Mouse (Mus musculus): ENCODE measurements around the gene Nln. TPM values are rescaled to one million over a fixed set of nuclear protein-coding genes. Genes with fewer than 3 reads are reported as not detected.

The Nln gene
- polyA plus RNA-seq, 1 experiment: 57.6 TPM

GRCm38 (mm10) chr13:103978286-103978866, 131.0 kb downstream of the Nln start:
- no peak overlapping the region for H3K4me3 ChIP-seq (ENCODE audit: low read depth, low read length)
- no peaks in the 10 kb centered on the region for H3K27me3 ChIP-seq (ENCODE audit: control insufficient read depth, insufficient read depth, low read length, poor library complexity, severe bottlenecking)
- no peak overlapping the region for H3K27ac ChIP-seq (ENCODE audit: insufficient read depth, low read length)
- TF ChIP-seq POLR2A (IDR thresholded peaks at IDR 0.05; ENCODE audit: insufficient read depth, low read length): no peak
- TF ChIP-seq EP300 (IDR thresholded peaks at IDR 0.05; ENCODE audit: insufficient read depth, low read depth, low read length): no peak
- no peak for TF ChIP-seq CTCF (IDR thresholded peaks at IDR 0.05; ENCODE audit: low read depth, low read length)
- H3K36me3 ChIP-seq (ENCODE audit: control insufficient read depth, insufficient read depth, low read length, poor library complexity, severe bottlenecking): no peaks in the 10 kb centered on the region
- peaks cover 4% of the 10 kb centered on the region; the same call in 1 of the 2 replicates for H3K9me3 ChIP-seq (replicated peaks; ENCODE audit: control insufficient read depth, insufficient read depth, low read length, poor library complexity, severe bottlenecking)
- no peak overlapping the region for H3K9ac ChIP-seq (ENCODE audit: low read depth, poor library complexity, severe bottlenecking)
- H3K4me1 ChIP-seq (ENCODE audit: control insufficient read depth, insufficient read depth, low read length): no peaks in the 10 kb centered on the region

GRCm38 (mm10) chr13:103977844-103978243, 131.6 kb downstream of the Nln start:
- no peaks in the 10 kb centered on the region for H3K4me1 ChIP-seq (ENCODE audit: control insufficient read depth, insufficient read depth, low read length)
- no peak overlapping the region for H3K9ac ChIP-seq (ENCODE audit: low read depth, poor library complexity, severe bottlenecking)
- H3K4me3 ChIP-seq (ENCODE audit: low read depth, low read length): no peak overlapping the region
- no peak for TF ChIP-seq CTCF (IDR thresholded peaks at IDR 0.05; ENCODE audit: low read depth, low read length)
- TF ChIP-seq EP300 (IDR thresholded peaks at IDR 0.05; ENCODE audit: insufficient read depth, low read depth, low read length): no peak
- no peak for TF ChIP-seq POLR2A (IDR thresholded peaks at IDR 0.05; ENCODE audit: insufficient read depth, low read length)
- H3K36me3 ChIP-seq (ENCODE audit: control insufficient read depth, insufficient read depth, low read length, poor library complexity, severe bottlenecking): no peaks in the 10 kb centered on the region
- no peaks in the 10 kb centered on the region for H3K27me3 ChIP-seq (ENCODE audit: control insufficient read depth, insufficient read depth, low read length, poor library complexity, severe bottlenecking)
- H3K9me3 ChIP-seq (replicated peaks; ENCODE audit: control insufficient read depth, insufficient read depth, low read length, poor library complexity, severe bottlenecking): peaks cover 4% of the 10 kb centered on the region; the same call in 1 of the 2 replicates
- H3K27ac ChIP-seq (ENCODE audit: insufficient read depth, low read length): no peak overlapping the region

- no peaks in the 10 kb centered on the region for H3K27me3 ChIP-seq (ENCODE audit: control insufficient read depth, insufficient read depth, low read length, poor library complexity, severe bottlenecking)
- TF ChIP-seq CTCF (IDR thresholded peaks at IDR 0.05; ENCODE audit: low read depth, low read length) (no peak), EP300 (IDR thresholded peaks at IDR 0.05; ENCODE audit: insufficient read depth, low read depth, low read length) (no peak), POLR2A (IDR thresholded peaks at IDR 0.05; ENCODE audit: insufficient read depth, low read length) (no peak)
- H3K36me3 ChIP-seq (ENCODE audit: control insufficient read depth, insufficient read depth, low read length, poor library complexity, severe bottlenecking): no peaks in the 10 kb centered on the region
- no peaks in the 10 kb centered on the region for H3K4me1 ChIP-seq (ENCODE audit: control insufficient read depth, insufficient read depth, low read length)
- no peak overlapping the region for H3K4me3 ChIP-seq (ENCODE audit: low read depth, low read length)
- no peaks in the 10 kb centered on the region for H3K9me3 ChIP-seq (replicated peaks; ENCODE audit: control insufficient read depth, insufficient read depth, low read length, poor library complexity, severe bottlenecking)
- H3K27ac ChIP-seq (ENCODE audit: insufficient read depth, low read length): no peak overlapping the region
- no peak overlapping the region for H3K9ac ChIP-seq (ENCODE audit: low read depth, poor library complexity, severe bottlenecking)
Observed at GRCm38 (mm10) chr13:103976181-103976724, 133.2 kb downstream of the Nln start.

GRCm38 (mm10) chr13:103975101-103975500, 134.3 kb downstream of the Nln start:
- H3K9ac ChIP-seq (ENCODE audit: low read depth, poor library complexity, severe bottlenecking): no peak overlapping the region
- H3K36me3 ChIP-seq (ENCODE audit: control insufficient read depth, insufficient read depth, low read length, poor library complexity, severe bottlenecking): no peaks in the 10 kb centered on the region
- no peak overlapping the region for H3K27ac ChIP-seq (ENCODE audit: insufficient read depth, low read length)
- H3K27me3 ChIP-seq (ENCODE audit: control insufficient read depth, insufficient read depth, low read length, poor library complexity, severe bottlenecking): no peaks in the 10 kb centered on the region
- no peaks in the 10 kb centered on the region for H3K9me3 ChIP-seq (replicated peaks; ENCODE audit: control insufficient read depth, insufficient read depth, low read length, poor library complexity, severe bottlenecking)
- no peaks in the 10 kb centered on the region for H3K4me1 ChIP-seq (ENCODE audit: control insufficient read depth, insufficient read depth, low read length)
- no peak overlapping the region for H3K4me3 ChIP-seq (ENCODE audit: low read depth, low read length)
- TF ChIP-seq POLR2A (IDR thresholded peaks at IDR 0.05; ENCODE audit: insufficient read depth, low read length) (no peak), EP300 (IDR thresholded peaks at IDR 0.05; ENCODE audit: insufficient read depth, low read depth, low read length) (no peak), CTCF (IDR thresholded peaks at IDR 0.05; ENCODE audit: low read depth, low read length) (no peak)

GRCm38 (mm10) chr13:103973977-103974376, 135.4 kb downstream of the Nln start:
- TF ChIP-seq EP300 (IDR thresholded peaks at IDR 0.05; ENCODE audit: insufficient read depth, low read depth, low read length) (no peak), CTCF (IDR thresholded peaks at IDR 0.05; ENCODE audit: low read depth, low read length) (no peak), POLR2A (IDR thresholded peaks at IDR 0.05; ENCODE audit: insufficient read depth, low read length) (no peak)
- Histone ChIP-seq H3K4me3 (ENCODE audit: low read depth, low read length) (no peak overlapping the region), H3K9me3 (replicated peaks; ENCODE audit: control insufficient read depth, insufficient read depth, low read length, poor library complexity, severe bottlenecking) (no peaks in the 10 kb centered on the region)

More at GRCm38 (mm10) chr13:103973977-103974376, 135.4 kb downstream of the Nln start:
- Histone ChIP-seq H3K36me3 (ENCODE audit: control insufficient read depth, insufficient read depth, low read length, poor library complexity, severe bottlenecking) (no peaks in the 10 kb centered on the region), H3K9ac (ENCODE audit: low read depth, poor library complexity, severe bottlenecking) (no peak overlapping the region), H3K27ac (ENCODE audit: insufficient read depth, low read length) (no peak overlapping the region), H3K27me3 (ENCODE audit: control insufficient read depth, insufficient read depth, low read length, poor library complexity, severe bottlenecking) (no peaks in the 10 kb centered on the region), H3K4me1 (ENCODE audit: control insufficient read depth, insufficient read depth, low read length) (no peaks in the 10 kb centered on the region)

Other genes with a start within 250 kb of the Nln start
- gene Erbin, start 189.1 kb downstream of the Nln start, polyA plus RNA-seq (2011; ENCODE audit: insufficient read depth, insufficient read length, low read depth, missing spikeins): 23.9 and 28.1 TPM in 2 replicates
- gene Sgtb, start 127 bp upstream of the Nln start, polyA plus RNA-seq (2011; ENCODE audit: insufficient read depth, insufficient read length, low read depth, missing spikeins): 6.7 and 8.0 TPM in 2 replicates
- 66.0 and 79.0 TPM in 2 replicates for gene Trappc13, start 68.9 kb upstream of the Nln start, polyA plus RNA-seq (2011; ENCODE audit: insufficient read depth, insufficient read length, low read depth, missing spikeins)
- 22.8 and 26.8 TPM in 2 replicates for gene Trim23, start 69.2 kb upstream of the Nln start, polyA plus RNA-seq (2011; ENCODE audit: insufficient read depth, insufficient read length, low read depth, missing spikeins)
- 42.2 and 44.0 TPM in 2 replicates for gene Cenpk, start 119.0 kb upstream of the Nln start, polyA plus RNA-seq (2011; ENCODE audit: insufficient read depth, insufficient read length, low read depth, missing spikeins)
- gene Ppwd1, start 119.2 kb upstream of the Nln start, polyA plus RNA-seq (2011; ENCODE audit: insufficient read depth, insufficient read length, low read depth, missing spikeins): 54.8 and 57.4 TPM in 2 replicates
- gene Adamts6, start 178.2 kb upstream of the Nln start, polyA plus RNA-seq (2011; ENCODE audit: insufficient read depth, insufficient read length, low read depth, missing spikeins): 2.1 and 2.3 TPM in 2 replicates

All from ES-Bruce4 (cell line).